In genomic region chr8:123104046-123104767, GRCm38 (mm10) we compare ENCODE assay signal across 8 mouse cellular contexts. TPM values are rescaled to one million over a fixed set of nuclear protein-coding genes. Genes with fewer than 3 reads are reported as not detected.
DNase-seq lines count a peak whose midpoint lies in the region; ATAC-seq and TF ChIP-seq lines count a peak whose summit lies in the region.

No protein-coding gene starts in this region.

- DNase-seq in layer of hippocampus, adult 2 months (ENCODE audit: low spot score in 2 of 2), result no peak
- DNase-seq in layer of hippocampus, adult 9-10 months (ENCODE audit: low spot score), result no peak
- DNase-seq in urinary bladder, postnatal 10 days (ENCODE audit: low spot score), result no peak
- DNase-seq in layer of hippocampus, adult 18-20 months (ENCODE audit: low spot score in 2 of 2), result no peak

- peak overlapping the region; percentile 98 for H3K9ac ChIP-seq in embryonic facial prominence, embryonic 12.5 days
- H3K9ac ChIP-seq in intestine, embryonic 16.5 days (ENCODE audit: low read depth, low read length), result peak overlapping the region; percentile 95
- H3K9ac ChIP-seq in neural tube, embryonic 12.5 days, result peak overlapping the region; percentile 96

- no peak for TF ChIP-seq CTCF in layer of hippocampus, adult 2 months (conservative IDR thresholded peaks at IDR 0.05)

- peaks cover 24% of the 10 kb centered on the region for H3K36me3 ChIP-seq in embryonic facial prominence, embryonic 12.5 days
- H3K36me3 ChIP-seq in intestine, embryonic 16.5 days (ENCODE audit: control insufficient read depth, insufficient read depth, low read length), result peaks cover 12% of the 10 kb centered on the region
- H3K36me3 ChIP-seq in neural tube, embryonic 12.5 days, result peaks cover 24% of the 10 kb centered on the region

- peak overlapping the region; percentile 84 for H3K4me2 ChIP-seq in embryonic facial prominence, embryonic 12.5 days (replicated peaks)
- peak overlapping the region; percentile 79 for H3K4me2 ChIP-seq in intestine, embryonic 16.5 days (ENCODE audit: low read depth, low read length)
- peak overlapping the region; percentile 84 for H3K4me2 ChIP-seq in neural tube, embryonic 12.5 days (replicated peaks)

- H3K27ac ChIP-seq in layer of hippocampus, adult 2 months, result peak overlapping the region; percentile 96; the same call in 1 of the 2 replicates
- 0 out of 2 replicates have a peak overlapping the region, but pooled peaks have one; percentile 94 for H3K27ac ChIP-seq in embryonic facial prominence, embryonic 12.5 days
- no peak overlapping the region for H3K27ac ChIP-seq in intestine, embryonic 16.5 days (ENCODE audit: low read length)
- no peak overlapping the region for H3K27ac ChIP-seq in neural tube, embryonic 12.5 days

- no peak for ATAC-seq in embryonic facial prominence, embryonic 12.5 days (ENCODE audit: insufficient number of reproducible peaks, insufficient read depth, low FRiP score, low TSS enrichment)
- no peak for ATAC-seq in intestine, embryonic 16.5 days
- ATAC-seq in neural tube, embryonic 12.5 days (ENCODE audit: low FRiP score, low read depth), result no peak
- no peak for ATAC-seq in megakaryocyte-erythroid progenitor cell, adult 5-6 weeks (replicated peaks; ENCODE audit: low FRiP score, low TSS enrichment, poor library complexity, severe bottlenecking)

- H3K9me3 ChIP-seq in embryonic facial prominence, embryonic 12.5 days, result no peaks in the 10 kb centered on the region
- no peaks in the 10 kb centered on the region for H3K9me3 ChIP-seq in intestine, embryonic 16.5 days (ENCODE audit: control insufficient read depth, low read length)
- no peaks in the 10 kb centered on the region for H3K9me3 ChIP-seq in neural tube, embryonic 12.5 days

- H3K27me3 ChIP-seq in embryonic facial prominence, embryonic 12.5 days, result no peaks in the 10 kb centered on the region
- H3K27me3 ChIP-seq in intestine, embryonic 16.5 days (replicated peaks; ENCODE audit: control insufficient read depth, insufficient read depth, low read length), result no peaks in the 10 kb centered on the region
- no peaks in the 10 kb centered on the region for H3K27me3 ChIP-seq in neural tube, embryonic 12.5 days (replicated peaks)

- WGBS in embryonic facial prominence, embryonic 12.5 days, result 82% methylated on average over 6 of the region's 6 CpGs
- WGBS in intestine, embryonic 16.5 days, result 74% methylated on average over 6 of the region's 6 CpGs
- WGBS in neural tube, embryonic 12.5 days, result 92% methylated on average over 6 of the region's 6 CpGs

- H3K4me1 ChIP-seq in embryonic facial prominence, embryonic 12.5 days, result peaks cover 9% of the 10 kb centered on the region
- peaks cover 14% of the 10 kb centered on the region for H3K4me1 ChIP-seq in intestine, embryonic 16.5 days (ENCODE audit: control insufficient read depth, insufficient read depth, low read length)
- peaks cover 11% of the 10 kb centered on the region for H3K4me1 ChIP-seq in neural tube, embryonic 12.5 days

- H3K4me3 ChIP-seq in layer of hippocampus, adult 2 months, result peak overlapping the region; percentile 98
- peak overlapping the region; percentile 82; the same call in 1 of the 2 replicates for H3K4me3 ChIP-seq in embryonic facial prominence, embryonic 12.5 days
- peak overlapping the region; percentile 81 for H3K4me3 ChIP-seq in intestine, embryonic 16.5 days (ENCODE audit: low read length)
- H3K4me3 ChIP-seq in neural tube, embryonic 12.5 days, result peak overlapping the region; percentile 81

RNA-seq across cellular contexts. Expression of gene Rpl13, which starts 2.1 kb away (rescaled TPM):
- 100 to 1,000 TPM; 418 to 466 TPM for total RNA-seq in layer of hippocampus, adult 2 months (2021)
- 1,455 and 1,462 TPM in 2 replicates for polyA plus RNA-seq in embryonic facial prominence, embryonic 12.5 days (2016; fragmentation: Nextera tagmentation; extraction: Ambion mirVana)
- 1,403 and 1,521 TPM in 2 replicates for polyA plus RNA-seq in intestine, embryonic 16.5 days (2015; fragmentation: Nextera tagmentation; extraction: Ambion mirVana)
- 922 and 973 TPM in 2 replicates for polyA plus RNA-seq in neural tube, embryonic 12.5 days (2016; fragmentation: Nextera tagmentation; extraction: Ambion mirVana)
- total RNA-seq in megakaryocyte-erythroid progenitor cell, adult 5-6 weeks (2014; fragmentation: Nextera tagmentation), result 2,414 and 2,637 TPM in 2 replicates
- 3,345 and 3,531 TPM in 2 replicates for total RNA-seq in megakaryocyte-erythroid progenitor cell, adult 5-6 weeks (2017)
- total RNA-seq in layer of hippocampus, adult 18-20 months (2021), result 100 to 1,000 TPM; 467 to 496 TPM

RNA-seq across cellular contexts. Expression of gene Cpne7, which starts 13.0 kb away (rescaled TPM):
- total RNA-seq in layer of hippocampus, adult 2 months (2021), result 100 to 1,000 TPM; 257 to 313 TPM
- 0.59 and 1.4 TPM in 2 replicates for polyA plus RNA-seq in embryonic facial prominence, embryonic 12.5 days (2016; fragmentation: Nextera tagmentation; extraction: Ambion mirVana)
- 0.78 and 0.93 TPM in 2 replicates for polyA plus RNA-seq in intestine, embryonic 16.5 days (2015; fragmentation: Nextera tagmentation; extraction: Ambion mirVana)
- 0.17 and 0.18 TPM in 2 replicates for polyA plus RNA-seq in neural tube, embryonic 12.5 days (2016; fragmentation: Nextera tagmentation; extraction: Ambion mirVana)
- total RNA-seq in megakaryocyte-erythroid progenitor cell, adult 5-6 weeks (2014; fragmentation: Nextera tagmentation), result 1.5 and 2.3 TPM in 2 replicates
- total RNA-seq in megakaryocyte-erythroid progenitor cell, adult 5-6 weeks (2017), result 1.0 and 1.2 TPM in 2 replicates
- 100 to 1,000 TPM; 273 to 284 TPM for total RNA-seq in layer of hippocampus, adult 18-20 months (2021)

RNA-seq across cellular contexts. Expression of gene Spg7, which starts 41.5 kb away (rescaled TPM):
- total RNA-seq in layer of hippocampus, adult 2 months (2021), result 10 to 100 TPM; 63.4 to 66.3 TPM
- 55.5 and 58.2 TPM in 2 replicates for polyA plus RNA-seq in embryonic facial prominence, embryonic 12.5 days (2016; fragmentation: Nextera tagmentation; extraction: Ambion mirVana)
- polyA plus RNA-seq in intestine, embryonic 16.5 days (2015; fragmentation: Nextera tagmentation; extraction: Ambion mirVana), result 54.4 and 55.6 TPM in 2 replicates
- 60.0 and 61.0 TPM in 2 replicates for polyA plus RNA-seq in neural tube, embryonic 12.5 days (2016; fragmentation: Nextera tagmentation; extraction: Ambion mirVana)
- total RNA-seq in megakaryocyte-erythroid progenitor cell, adult 5-6 weeks (2014; fragmentation: Nextera tagmentation), result 89.0 and 94.3 TPM in 2 replicates
- total RNA-seq in megakaryocyte-erythroid progenitor cell, adult 5-6 weeks (2017), result 60.1 and 68.2 TPM in 2 replicates
- total RNA-seq in layer of hippocampus, adult 18-20 months (2021), result 10 to 100 TPM; 60.0 to 64.8 TPM

RNA-seq across cellular contexts. Expression of gene Sult5a1, which starts 53.9 kb away (rescaled TPM):
- 1 to 10 TPM; 2.0 to 2.8 TPM for total RNA-seq in layer of hippocampus, adult 2 months (2021)
- polyA plus RNA-seq in embryonic facial prominence, embryonic 12.5 days (2016; fragmentation: Nextera tagmentation; extraction: Ambion mirVana), result 19.2 and 24.1 TPM in 2 replicates
- 9.3 and 9.6 TPM in 2 replicates for polyA plus RNA-seq in intestine, embryonic 16.5 days (2015; fragmentation: Nextera tagmentation; extraction: Ambion mirVana)
- 3.5 and 4.0 TPM in 2 replicates for polyA plus RNA-seq in neural tube, embryonic 12.5 days (2016; fragmentation: Nextera tagmentation; extraction: Ambion mirVana)
- total RNA-seq in megakaryocyte-erythroid progenitor cell, adult 5-6 weeks (2014; fragmentation: Nextera tagmentation), result not detected in 2 replicates
- total RNA-seq in megakaryocyte-erythroid progenitor cell, adult 5-6 weeks (2017), result not detected in 2 replicates
- total RNA-seq in layer of hippocampus, adult 18-20 months (2021), result 1 to 10 TPM; 2.2 to 3.2 TPM

Comparison
In these comparisons a context has a peak if more than half of its experiments do, and no peak if none do; other contexts are left out.
1. H3K27ac ChIP-seq: peak in layer of hippocampus, adult 2 months (single experiment) and embryonic facial prominence, embryonic 12.5 days (single experiment); none in intestine, embryonic 16.5 days (single experiment) and neural tube, embryonic 12.5 days (single experiment).
2. RNA of gene Rpl13, which starts 2.1 kb away (total RNA-seq): 2,414 to 3,531 TPM in megakaryocyte-erythroid progenitor cell, adult 5-6 weeks; 467 to 496 TPM in layer of hippocampus, adult 18-20 months and 418 to 466 TPM in layer of hippocampus, adult 2 months; every median in the first group is over 4 times any median in the second.
3. RNA of gene Cpne7, which starts 13.0 kb away (total RNA-seq): 257 to 313 TPM in layer of hippocampus, adult 2 months and 273 to 284 TPM in layer of hippocampus, adult 18-20 months; 1.0 to 2.3 TPM in megakaryocyte-erythroid progenitor cell, adult 5-6 weeks; every median in the first group is over 10 times any median in the second.
4. Peak in every context shown above with its lines, with median percentiles within 50 percentile points of each other: H3K4me3 ChIP-seq, H3K4me2 ChIP-seq and H3K9ac ChIP-seq.